In genomic region chr9:26911251-26911650, GRCm38 (mm10) we compare ENCODE assay signal across 36 mouse cellular contexts. TPM values are rescaled to one million over a fixed set of nuclear protein-coding genes. Genes with fewer than 3 reads are reported as not detected.
"Had no signal": no experiment of that assay in that cellular context is flagged by ENCODE, and none has a peak within 500 bp of the region (broad histone marks: within the 10 kb centered on the region; RNA-seq: fewer than 3 reads in every experiment).

No protein-coding gene starts in this region.

- H3K4me3 ChIP-seq: embryonic facial prominence, embryonic 10.5 days; embryonic facial prominence, embryonic 12.5 days; embryonic facial prominence, embryonic 13.5 days; embryonic facial prominence, embryonic 15.5 days; erythroblast, embryonic 14.5 days; forebrain, embryonic 10.5 days; forebrain, embryonic 12.5 days; forebrain, embryonic 13.5 days; forebrain, embryonic 15.5 days; gastrocnemius, adult 2 months; heart, adult 2 months had no signal

- H3K4me2 ChIP-seq: embryonic facial prominence, embryonic 12.5 days; embryonic facial prominence, embryonic 13.5 days; embryonic facial prominence, embryonic 15.5 days; forebrain, embryonic 12.5 days; forebrain, embryonic 13.5 days; forebrain, embryonic 15.5 days had no signal

- H3K27ac ChIP-seq: embryonic facial prominence, embryonic 10.5 days; embryonic facial prominence, embryonic 12.5 days; embryonic facial prominence, embryonic 13.5 days; embryonic facial prominence, embryonic 15.5 days; forebrain, embryonic 10.5 days; forebrain, embryonic 12.5 days; forebrain, embryonic 13.5 days; forebrain, embryonic 15.5 days; gastrocnemius, adult 2 months; heart, adult 2 months had no signal

- ATAC-seq: forebrain, embryonic 13.5 days; forebrain, embryonic 14.5 days; forebrain, embryonic 15.5 days; forebrain, embryonic 16.5 days; forebrain, postnatal 0 days had no signal

- H3K9me3 ChIP-seq: embryonic facial prominence, embryonic 10.5 days; embryonic facial prominence, embryonic 12.5 days; embryonic facial prominence, embryonic 13.5 days; embryonic facial prominence, embryonic 15.5 days; forebrain, embryonic 10.5 days; forebrain, embryonic 12.5 days; forebrain, embryonic 13.5 days; forebrain, embryonic 15.5 days had no signal

- H3K9ac ChIP-seq: embryonic facial prominence, embryonic 12.5 days; embryonic facial prominence, embryonic 13.5 days; embryonic facial prominence, embryonic 15.5 days; forebrain, embryonic 12.5 days; forebrain, embryonic 13.5 days; forebrain, embryonic 15.5 days; forebrain, postnatal 0 days had no signal

- H3K4me1 ChIP-seq: embryonic facial prominence, embryonic 10.5 days; embryonic facial prominence, embryonic 12.5 days; embryonic facial prominence, embryonic 13.5 days; embryonic facial prominence, embryonic 15.5 days; forebrain, embryonic 10.5 days; forebrain, embryonic 12.5 days; forebrain, embryonic 13.5 days had no signal

- H3K27me3 ChIP-seq: embryonic facial prominence, embryonic 12.5 days; embryonic facial prominence, embryonic 13.5 days; embryonic facial prominence, embryonic 15.5 days; forebrain, embryonic 12.5 days; forebrain, embryonic 13.5 days; forebrain, embryonic 15.5 days had no signal

- DNase-seq: cerebellum, adult 9-11 months; cerebellum, postnatal 10 days; cerebellum, postnatal 14 days; cerebellum, postnatal 25 days; cerebellum, postnatal 36 days; embryo, embryonic 11 days; forebrain, postnatal 0 days; gastrocnemius, adult 2 months; gastrocnemius, postnatal 10 days; gastrocnemius, postnatal 14 days; gastrocnemius, postnatal 25 days; gastrocnemius, postnatal 36 days; heart, adult 18-20 months; heart, adult 2 months had no signal

- H3K36me3 ChIP-seq: embryonic facial prominence, embryonic 10.5 days; embryonic facial prominence, embryonic 12.5 days; embryonic facial prominence, embryonic 13.5 days; embryonic facial prominence, embryonic 15.5 days; forebrain, embryonic 10.5 days; forebrain, embryonic 12.5 days; forebrain, embryonic 15.5 days had no signal

RNA-seq across cellular contexts. Expression of gene Gm1110, which starts 11.7 kb away (rescaled TPM):
- total RNA-seq: common myeloid progenitor, adult 5-6 weeks; gastrocnemius, adult 18-20 months; gastrocnemius, adult 2 months; gastrocnemius, adult 8-10 months; gastrocnemius, postnatal 10 days; gastrocnemius, postnatal 14 days; gastrocnemius, postnatal 25 days; gastrocnemius, postnatal 36 days; gastrocnemius, postnatal 4 days; heart, adult 18-20 months; heart, adult 2 months; heart, adult 8-10 months had no signal
- polyA plus RNA-seq: embryonic facial prominence, embryonic 10.5 days; embryonic facial prominence, embryonic 11.5 days; embryonic facial prominence, embryonic 12.5 days; embryonic facial prominence, embryonic 13.5 days; embryonic facial prominence, embryonic 14.5 days; erythroblast, embryonic 14.5 days; forebrain, embryonic 10.5 days; forebrain, embryonic 11.5 days; forebrain, embryonic 12.5 days; frontal cortex, adult 2 months; heart, adult 2 months had no signal

RNA-seq across cellular contexts. Expression of gene Glb1l3, which starts 50.6 kb away (rescaled TPM):
- total RNA-seq: common myeloid progenitor, adult 5-6 weeks; forebrain, postnatal 0 days; gastrocnemius, adult 18-20 months; gastrocnemius, adult 2 months; gastrocnemius, adult 8-10 months; gastrocnemius, postnatal 10 days; gastrocnemius, postnatal 14 days; gastrocnemius, postnatal 25 days; gastrocnemius, postnatal 36 days; gastrocnemius, postnatal 4 days; granulocyte monocyte progenitor cell, adult 5-6 weeks; heart, adult 18-20 months; heart, adult 2 months; heart, adult 8-10 months had no signal
- polyA plus RNA-seq: cortical plate, adult 2 months; embryonic facial prominence, embryonic 10.5 days; embryonic facial prominence, embryonic 11.5 days; embryonic facial prominence, embryonic 12.5 days; embryonic facial prominence, embryonic 13.5 days; embryonic facial prominence, embryonic 14.5 days; embryonic facial prominence, embryonic 15.5 days; erythroblast, embryonic 14.5 days; forebrain, embryonic 10.5 days; forebrain, embryonic 11.5 days; forebrain, embryonic 12.5 days; forebrain, embryonic 13.5 days; forebrain, embryonic 14.5 days; forebrain, embryonic 15.5 days; forebrain, embryonic 16.5 days; forebrain, postnatal 0 days; heart, adult 2 months had no signal
